Mouse (Mus musculus): ENCODE results near the gene Heatr1. TPM values are rescaled to one million over a fixed set of nuclear protein-coding genes. Genes with fewer than 3 reads are reported as not detected.

Heatr1 gene
- polyA plus RNA-seq (2012; rRNA removed), result 14.3 and 20.6 TPM in 2 replicates

DNA sequence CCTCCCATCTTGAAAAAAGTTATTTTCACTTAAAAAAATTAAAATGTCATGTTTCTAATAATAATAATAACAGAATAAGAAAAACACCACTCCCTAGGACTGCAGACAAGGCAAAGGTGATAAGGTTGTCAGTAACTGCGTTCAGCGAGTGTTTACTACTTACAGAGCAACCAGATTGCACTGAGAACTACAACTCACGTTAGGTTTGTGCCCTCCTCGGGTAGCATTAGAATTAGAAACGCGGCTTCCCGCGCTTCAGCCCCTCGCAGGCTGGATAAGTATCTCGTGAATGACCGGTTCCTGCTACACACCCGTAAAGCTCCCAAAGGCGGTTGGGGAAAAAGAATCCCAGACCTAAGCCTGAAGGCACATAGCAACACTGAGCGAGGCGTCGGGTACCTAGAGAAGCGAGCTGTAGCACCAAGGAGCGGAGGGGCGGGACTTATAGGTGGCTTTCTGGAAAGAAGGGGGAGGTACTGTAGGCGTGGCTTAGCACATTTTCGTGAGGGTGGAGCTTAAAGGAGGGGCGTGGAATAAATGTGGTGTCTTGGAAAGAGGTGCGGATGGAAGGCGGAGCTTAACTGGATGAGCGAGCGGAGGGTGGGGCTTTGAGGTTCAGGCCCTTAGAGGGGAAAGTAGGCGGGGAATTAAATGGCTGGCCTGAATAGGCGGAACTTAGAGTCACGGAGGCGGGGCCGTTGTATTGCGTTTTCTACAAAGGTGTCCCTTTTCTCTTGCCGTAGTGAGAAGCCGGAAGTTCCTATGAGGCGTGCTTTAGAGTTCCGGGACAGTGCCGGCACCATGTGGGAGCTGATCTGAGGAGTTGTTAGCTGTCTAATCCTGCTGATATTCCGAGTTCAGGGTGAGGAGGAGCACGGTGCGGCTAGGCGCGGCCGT lies at the start of gene Heatr1:
Gene Heatr1, plus strand, starts transcription at position 419 of the 897 bp plus-strand sequence.

DNA sequence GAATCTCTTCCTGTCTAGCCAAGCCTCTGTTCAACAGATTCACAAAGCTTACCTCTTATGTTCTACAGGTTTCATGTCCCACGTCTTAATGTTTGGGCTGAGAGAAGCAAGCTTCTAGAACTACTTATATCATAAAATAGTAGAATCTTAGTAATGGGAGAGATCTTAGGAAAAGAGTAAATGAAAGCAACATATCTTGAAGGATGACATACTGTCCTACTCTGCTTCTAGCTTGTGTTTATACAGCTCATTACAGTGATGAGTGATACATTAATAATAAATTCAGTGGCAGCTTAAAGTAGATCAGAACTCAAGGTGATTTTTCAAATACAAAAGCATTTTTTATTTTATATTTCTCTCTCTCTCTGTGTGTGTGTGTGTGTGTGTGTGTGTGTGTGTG lies 70.0 kb downstream of the Heatr1 start, which contains the start of gene Lgals8:
Gene Lgals8, minus strand, starts transcription at position 101 of the 400 bp plus-strand sequence.

Other genes starting within 250 kb of the Heatr1 start
- gene Mtr, start 136.9 kb upstream of the Heatr1 start, polyA plus RNA-seq (2012; rRNA removed), result 2.4 and 2.7 TPM in 2 replicates
- 5.3 and 7.0 TPM in 2 replicates for gene Actn2, start 54.3 kb upstream of the Heatr1 start, polyA plus RNA-seq (2012; rRNA removed)
- 14.7 and 16.1 TPM in 2 replicates for gene Lgals8, start 69.9 kb downstream of the Heatr1 start, polyA plus RNA-seq (2012; rRNA removed)
- gene Edaradd, start 125.4 kb downstream of the Heatr1 start, polyA plus RNA-seq (2012; rRNA removed), result 0.10 and 0.27 TPM in 2 replicates
- 3.3 and 4.8 TPM in 2 replicates for gene Ero1lb, start 170.8 kb downstream of the Heatr1 start, polyA plus RNA-seq (2012; rRNA removed)

Measured in colon, adult 2 months (tissue).